Mouse (Mus musculus): Measurements from ENCODE around the gene Il9r.

Gene Il9r

GRCm38 (mm10) chr11:32200075-32200601 is at the start of gene Il9r:
TSS of gene Il9r (minus strand) at chr11:32200279.
- no peak for DNase-seq

GRCm38 (mm10) chr11:32248350-32248749 is 48.3 kb upstream of the Il9r start:
- DNase-seq, result no peak

GRCm38 (mm10) chr11:32247068-32247467 is 47.0 kb upstream of the Il9r start:
- no peak for DNase-seq

GRCm38 (mm10) chr11:32245614-32246013 is 45.5 kb upstream of the Il9r start:
- DNase-seq, result no peak

GRCm38 (mm10) chr11:32244617-32245016 is 44.5 kb upstream of the Il9r start:
- no peak for DNase-seq

- DNase-seq, result no peak
Measured at GRCm38 (mm10) chr11:32244064-32244463, 44.0 kb upstream of the Il9r start.

GRCm38 (mm10) chr11:32243205-32243955 is 43.3 kb upstream of the Il9r start:
- peak in 1 of 2 experiments; percentile 53 for DNase-seq

GRCm38 (mm10) chr11:32242209-32242608 is 42.1 kb upstream of the Il9r start:
- no peak for DNase-seq

- DNase-seq, result peak; percentile 45 to 54
Measured at GRCm38 (mm10) chr11:32241391-32241790, 41.3 kb upstream of the Il9r start.

GRCm38 (mm10) chr11:32238093-32238860 is 38.2 kb upstream of the Il9r start:
- DNase-seq, result peak; percentile 74 to 86

- DNase-seq, result no peak
Measured at GRCm38 (mm10) chr11:32237411-32237795, 37.3 kb upstream of the Il9r start.

GRCm38 (mm10) chr11:32236712-32237410 is 36.8 kb upstream of the Il9r start:
- peak; percentile 60 to 87 for DNase-seq

- DNase-seq, result no peak
Measured at GRCm38 (mm10) chr11:32236132-32236531, 36.1 kb upstream of the Il9r start.

- DNase-seq, result peak; percentile 93
Measured at GRCm38 (mm10) chr11:32235646-32236045, 35.6 kb upstream of the Il9r start.

- peak; percentile 37 to 65 for DNase-seq
Measured at GRCm38 (mm10) chr11:32234816-32235485, 34.9 kb upstream of the Il9r start.

GRCm38 (mm10) chr11:32233895-32234294 is 33.8 kb upstream of the Il9r start:
- no peak for DNase-seq

- DNase-seq, result no peak
Measured at GRCm38 (mm10) chr11:32232848-32233247, 32.8 kb upstream of the Il9r start.

GRCm38 (mm10) chr11:32231125-32231524 is 31.0 kb upstream of the Il9r start:
- DNase-seq, result no peak

GRCm38 (mm10) chr11:32230220-32230619 is 30.1 kb upstream of the Il9r start:
- DNase-seq, result peak in 1 of 2 experiments; percentile 50

GRCm38 (mm10) chr11:32228292-32228845 is 28.3 kb upstream of the Il9r start:
- DNase-seq, result no peak

GRCm38 (mm10) chr11:32227555-32227954 is 27.5 kb upstream of the Il9r start:
- DNase-seq, result no peak

GRCm38 (mm10) chr11:32227041-32227440 is 27.0 kb upstream of the Il9r start:
- no peak for DNase-seq

All from kidney, postnatal 36 days (tissue).